Comparison of ENCODE assay signal across 14 mouse cellular contexts in the genomic region with DNA sequence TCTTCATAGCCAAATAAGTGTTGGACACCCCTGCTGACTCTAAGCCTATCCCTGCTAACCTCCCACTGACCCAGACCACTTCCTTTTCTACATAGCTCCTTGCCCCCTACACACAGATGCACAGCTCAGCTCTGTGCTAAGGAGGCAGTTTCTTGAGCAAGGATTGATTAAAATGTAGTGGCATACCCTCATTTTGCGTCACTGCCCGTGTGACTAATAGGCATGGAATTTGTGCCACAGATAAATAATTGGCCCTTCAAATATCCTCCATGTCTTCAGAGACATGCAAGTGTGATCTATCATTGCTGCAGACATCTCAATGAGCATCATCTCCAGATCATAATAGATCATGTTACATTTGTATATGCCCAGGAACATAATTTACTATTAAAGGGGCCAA.
"Had no signal": no experiment of that assay in that cellular context is flagged by ENCODE, and none has a peak within 500 bp of the region (broad histone marks: within the 10 kb centered on the region; RNA-seq: fewer than 3 reads in every experiment).

No protein-coding gene starts in this region.

- DNase-seq: kidney, postnatal 36 days; layer of hippocampus, adult 9-11 months; layer of hippocampus, postnatal 36 days; left cerebral cortex, postnatal 4 days; lung, adult 18-20 months; right cerebral cortex, adult 18-20 months; right cerebral cortex, postnatal 25 days; thymus, adult 18-20 months; thymus, postnatal 25 days had no signal

- H3K9ac ChIP-seq: limb, embryonic 13.5 days; liver, embryonic 14.5 days; midbrain, embryonic 13.5 days; neural tube, embryonic 15.5 days had no signal

- H3K4me2 ChIP-seq: limb, embryonic 13.5 days; midbrain, embryonic 13.5 days; neural tube, embryonic 15.5 days had no signal

- ATAC-seq: midbrain, embryonic 13.5 days had no signal

- H3K4me1 ChIP-seq: neural tube, embryonic 15.5 days had no signal

- H3K4me3 ChIP-seq: limb, embryonic 13.5 days; midbrain, embryonic 13.5 days; neural tube, embryonic 15.5 days had no signal

- H3K36me3 ChIP-seq: limb, embryonic 13.5 days; midbrain, embryonic 13.5 days; neural tube, embryonic 15.5 days had no signal

- H3K9me3 ChIP-seq: limb, embryonic 13.5 days; midbrain, embryonic 13.5 days; neural tube, embryonic 15.5 days had no signal

- H3K27me3 ChIP-seq: limb, embryonic 13.5 days; midbrain, embryonic 13.5 days; neural tube, embryonic 15.5 days had no signal

- H3K27ac ChIP-seq: kidney, postnatal 0 days; limb, embryonic 13.5 days; liver, embryonic 14.5 days; midbrain, embryonic 13.5 days; neural tube, embryonic 15.5 days had no signal
